Mouse (Mus musculus): ENCODE measurements around the gene March8.

The March8 gene

GRCm38 (mm10) chr6:116407956-116408657 lies 70.3 kb downstream of the March8 start:
- no peak for DNase-seq (ENCODE audit: low spot score)

- DNase-seq (ENCODE audit: low spot score): no peak
These were observed 72.6 kb downstream of the March8 start for GRCm38 (mm10) chr6:116410436-116410835.

- no peak for DNase-seq (ENCODE audit: low spot score)
These were observed 73.9 kb downstream of the March8 start for GRCm38 (mm10) chr6:116411716-116412115.

GRCm38 (mm10) chr6:116412546-116413325 lies 74.9 kb downstream of the March8 start:
- no peak for DNase-seq (ENCODE audit: low spot score)

GRCm38 (mm10) chr6:116415126-116415676 lies 77.4 kb downstream of the March8 start:
- DNase-seq (ENCODE audit: low spot score): no peak

- no peak for DNase-seq (ENCODE audit: low spot score)
These were observed 78.3 kb downstream of the March8 start for GRCm38 (mm10) chr6:116416000-116416552.

GRCm38 (mm10) chr6:116417518-116418315 lies 79.9 kb downstream of the March8 start:
- no peak for DNase-seq (ENCODE audit: low spot score)

- no peak for DNase-seq (ENCODE audit: low spot score)
These were observed 80.7 kb downstream of the March8 start for GRCm38 (mm10) chr6:116418487-116418886.

GRCm38 (mm10) chr6:116419699-116420098 lies 81.9 kb downstream of the March8 start:
- no peak for DNase-seq (ENCODE audit: low spot score)

- no peak for DNase-seq (ENCODE audit: low spot score)
These were observed 82.4 kb downstream of the March8 start for GRCm38 (mm10) chr6:116420271-116420670.

- DNase-seq (ENCODE audit: low spot score): no peak
These were observed 85.2 kb downstream of the March8 start for GRCm38 (mm10) chr6:116422991-116423390.

- DNase-seq (ENCODE audit: low spot score): no peak
These were observed 85.8 kb downstream of the March8 start for GRCm38 (mm10) chr6:116423664-116424063.

GRCm38 (mm10) chr6:116427552-116427951 lies 89.7 kb downstream of the March8 start:
- no peak for DNase-seq (ENCODE audit: low spot score)

- DNase-seq (ENCODE audit: low spot score): no peak
These were observed 90.5 kb downstream of the March8 start for GRCm38 (mm10) chr6:116428282-116428681.

GRCm38 (mm10) chr6:116438864-116439263 lies 101.0 kb downstream of the March8 start:
- DNase-seq (ENCODE audit: low spot score): no peak

- no peak for DNase-seq (ENCODE audit: low spot score)
These were observed 101.7 kb downstream of the March8 start for GRCm38 (mm10) chr6:116439531-116439930.

- DNase-seq (ENCODE audit: low spot score): no peak
These were observed 102.6 kb downstream of the March8 start for GRCm38 (mm10) chr6:116440447-116440846.

- no peak for DNase-seq (ENCODE audit: low spot score)
These were observed 103.0 kb downstream of the March8 start for GRCm38 (mm10) chr6:116440849-116441248.

- no peak for DNase-seq (ENCODE audit: low spot score)
These were observed 118.0 kb downstream of the March8 start for GRCm38 (mm10) chr6:116455781-116456180.

GRCm38 (mm10) chr6:116456482-116456881 lies 118.7 kb downstream of the March8 start:
- no peak for DNase-seq (ENCODE audit: low spot score)

- DNase-seq (ENCODE audit: low spot score): no peak
These were observed 120.9 kb downstream of the March8 start for GRCm38 (mm10) chr6:116458728-116459127.
